Mouse (Mus musculus): ENCODE results near the gene Cnrip1. TPM values are rescaled to one million over a fixed set of nuclear protein-coding genes. Genes with fewer than 3 reads are reported as not detected.
"Not testable (repeated sequence)": the region's sequence is repeated elsewhere in the genome, so short reads cannot be mapped to it uniquely, and the experiment has no call there.

The Cnrip1 gene
- polyA plus RNA-seq, 1 experiment from 2014 or later: 22.5 TPM

GRCm38 (mm10) chr11:17052476-17053049, 1.2 kb downstream of the Cnrip1 start:
- no peaks in the 10 kb centered on the region for H3K27me3 ChIP-seq (ENCODE audit: insufficient read depth, poor library complexity, severe bottlenecking)
- no peaks in the 10 kb centered on the region for H3K9me3 ChIP-seq
- peak; percentile 10 for DNase-seq (ENCODE audit: low spot score)
- H3K4me3 ChIP-seq: peak overlapping the region; percentile 67
- H3K4me1 ChIP-seq (replicated peaks): peaks cover 23% of the 10 kb centered on the region
- H3K36me3 ChIP-seq: no peaks in the 10 kb centered on the region
- WGBS: 24% methylated on average over 6 of the region's 6 CpGs
- peak overlapping the region; percentile 90 for H3K27ac ChIP-seq

GRCm38 (mm10) chr11:17069360-17069759, 18.0 kb downstream of the Cnrip1 start:
- H3K27me3 ChIP-seq (ENCODE audit: insufficient read depth, poor library complexity, severe bottlenecking); H3K36me3 ChIP-seq; H3K9me3 ChIP-seq; H3K4me1 ChIP-seq (replicated peaks); H3K4me3 ChIP-seq; DNase-seq (ENCODE audit: low spot score); H3K27ac ChIP-seq: not testable (repeated sequence)
- 86% methylated on average over 2 of the region's 2 CpGs for WGBS

- no peak for DNase-seq (ENCODE audit: low spot score)
- no peak overlapping the region for H3K27ac ChIP-seq
- H3K36me3 ChIP-seq: 0 out of 2 replicates have a peak, but pooled peaks cover 4% of the 10 kb centered on the region
- WGBS: 89% methylated on average over 2 of the region's 2 CpGs
- H3K27me3 ChIP-seq (ENCODE audit: insufficient read depth, poor library complexity, severe bottlenecking): no peaks in the 10 kb centered on the region
- no peaks in the 10 kb centered on the region for H3K4me1 ChIP-seq (replicated peaks)
- H3K4me3 ChIP-seq: no peak overlapping the region
- H3K9me3 ChIP-seq: no peaks in the 10 kb centered on the region
These were observed 24.3 kb downstream of the Cnrip1 start for GRCm38 (mm10) chr11:17075656-17076055.

- H3K27me3 ChIP-seq (ENCODE audit: insufficient read depth, poor library complexity, severe bottlenecking): no peaks in the 10 kb centered on the region
- no peak overlapping the region for H3K27ac ChIP-seq
- H3K4me1 ChIP-seq (replicated peaks): 0 out of 2 replicates have a peak, but pooled peaks cover 6% of the 10 kb centered on the region
- H3K4me3 ChIP-seq: no peak overlapping the region
- H3K9me3 ChIP-seq: no peaks in the 10 kb centered on the region
- H3K36me3 ChIP-seq: 0 out of 2 replicates have a peak, but pooled peaks cover 4% of the 10 kb centered on the region
- DNase-seq (ENCODE audit: low spot score): no peak
- WGBS: 43% methylated on average over 3 of the region's 3 CpGs
These were observed 30.7 kb downstream of the Cnrip1 start for GRCm38 (mm10) chr11:17082086-17082485.

- Histone ChIP-seq H3K4me1 (replicated peaks) (0 out of 2 replicates have a peak, but pooled peaks cover 6% of the 10 kb centered on the region), H3K27ac (no peak overlapping the region), H3K4me3 (no peak overlapping the region), H3K9me3 (no peaks in the 10 kb centered on the region), H3K36me3 (0 out of 2 replicates have a peak, but pooled peaks cover 4% of the 10 kb centered on the region), H3K27me3 (ENCODE audit: insufficient read depth, poor library complexity, severe bottlenecking) (no peaks in the 10 kb centered on the region)
- DNase-seq (ENCODE audit: low spot score): no peak
- WGBS: 66% methylated on average over 2 of the region's 2 CpGs
These were observed 31.6 kb downstream of the Cnrip1 start for GRCm38 (mm10) chr11:17082953-17083352.

- DNase-seq (ENCODE audit: low spot score): no peak
- Histone ChIP-seq H3K27me3 (ENCODE audit: insufficient read depth, poor library complexity, severe bottlenecking) (no peaks in the 10 kb centered on the region), H3K4me1 (replicated peaks) (0 out of 2 replicates have a peak, but pooled peaks cover 6% of the 10 kb centered on the region), H3K27ac (no peak overlapping the region), H3K36me3 (0 out of 2 replicates have a peak, but pooled peaks cover 2% of the 10 kb centered on the region), H3K9me3 (no peaks in the 10 kb centered on the region), H3K4me3 (no peak overlapping the region)
- WGBS: 92% methylated on average over 3 of the region's 3 CpGs
These were observed 32.1 kb downstream of the Cnrip1 start for GRCm38 (mm10) chr11:17083455-17083854.

- no peak for DNase-seq (ENCODE audit: low spot score)
- no peaks in the 10 kb centered on the region for H3K36me3 ChIP-seq
- 75% methylated on average over 1 of the region's 1 CpGs for WGBS
- H3K4me3 ChIP-seq: no peak overlapping the region
- no peaks in the 10 kb centered on the region for H3K27me3 ChIP-seq (ENCODE audit: insufficient read depth, poor library complexity, severe bottlenecking)
- H3K9me3 ChIP-seq: no peaks in the 10 kb centered on the region
- no peak overlapping the region for H3K27ac ChIP-seq
- H3K4me1 ChIP-seq (replicated peaks): 0 out of 2 replicates have a peak, but pooled peaks cover 6% of the 10 kb centered on the region
These were observed 32.5 kb downstream of the Cnrip1 start for GRCm38 (mm10) chr11:17083866-17084265.

GRCm38 (mm10) chr11:17086106-17086505, 34.7 kb downstream of the Cnrip1 start:
- H3K27me3 ChIP-seq (ENCODE audit: insufficient read depth, poor library complexity, severe bottlenecking): no peaks in the 10 kb centered on the region
- H3K4me3 ChIP-seq: no peak overlapping the region
- 0 out of 2 replicates have a peak, but pooled peaks cover 6% of the 10 kb centered on the region for H3K4me1 ChIP-seq (replicated peaks)
- 35% methylated on average over 5 of the region's 5 CpGs for WGBS
- no peak for DNase-seq (ENCODE audit: low spot score)
- H3K36me3 ChIP-seq: no peaks in the 10 kb centered on the region
- no peak overlapping the region for H3K27ac ChIP-seq
- H3K9me3 ChIP-seq: no peaks in the 10 kb centered on the region

GRCm38 (mm10) chr11:17106936-17107335, 55.5 kb downstream of the Cnrip1 start:
- Histone ChIP-seq H3K4me3 (no peak overlapping the region), H3K4me1 (replicated peaks) (no peaks in the 10 kb centered on the region), H3K36me3 (no peaks in the 10 kb centered on the region), H3K9me3 (peaks cover 5% of the 10 kb centered on the region; the same call in 1 of the 2 replicates), H3K27ac (no peak overlapping the region), H3K27me3 (ENCODE audit: insufficient read depth, poor library complexity, severe bottlenecking) (no peaks in the 10 kb centered on the region)
- 88% methylated on average over 5 of the region's 5 CpGs for WGBS
- DNase-seq (ENCODE audit: low spot score): no peak

- Histone ChIP-seq H3K27ac (no peak overlapping the region), H3K27me3 (ENCODE audit: insufficient read depth, poor library complexity, severe bottlenecking) (no peaks in the 10 kb centered on the region), H3K9me3 (peaks cover 5% of the 10 kb centered on the region; the same call in 1 of the 2 replicates), H3K4me1 (replicated peaks) (no peaks in the 10 kb centered on the region), H3K36me3 (no peaks in the 10 kb centered on the region), H3K4me3 (no peak overlapping the region)
- WGBS: 72% methylated on average over 6 of the region's 6 CpGs
- no peak for DNase-seq (ENCODE audit: low spot score)
These were observed 56.0 kb downstream of the Cnrip1 start for GRCm38 (mm10) chr11:17107359-17107758.

- WGBS: 80% methylated on average over 1 of the region's 1 CpGs
- no peaks in the 10 kb centered on the region for H3K36me3 ChIP-seq
- no peak for DNase-seq (ENCODE audit: low spot score)
- peaks cover 5% of the 10 kb centered on the region; the same call in 1 of the 2 replicates for H3K9me3 ChIP-seq
- no peaks in the 10 kb centered on the region for H3K27me3 ChIP-seq (ENCODE audit: insufficient read depth, poor library complexity, severe bottlenecking)
- no peaks in the 10 kb centered on the region for H3K4me1 ChIP-seq (replicated peaks)
- H3K27ac ChIP-seq: no peak overlapping the region
- H3K4me3 ChIP-seq: no peak overlapping the region
These were observed 61.2 kb downstream of the Cnrip1 start for GRCm38 (mm10) chr11:17112419-17113090.

- Histone ChIP-seq H3K9me3 (no peaks in the 10 kb centered on the region), H3K4me3 (no peak overlapping the region), H3K4me1 (replicated peaks) (no peaks in the 10 kb centered on the region), H3K36me3 (no peaks in the 10 kb centered on the region), H3K27me3 (ENCODE audit: insufficient read depth, poor library complexity, severe bottlenecking) (no peaks in the 10 kb centered on the region), H3K27ac (no peak overlapping the region)
- no peak for DNase-seq (ENCODE audit: low spot score)
- WGBS: 67% methylated on average over 2 of the region's 2 CpGs
These were observed 75.0 kb downstream of the Cnrip1 start for GRCm38 (mm10) chr11:17126418-17126817.
